Mouse (Mus musculus) ES-E14 (cell line): ENCODE measurements around the gene Oxsr1.

Source experiments
- HCFC1 ChIP-seq: IDR thresholded peaks from 2 replicates; pipeline ENCODE4 v1.6.1; 2012; ENCODE audit warnings: low read length, inconsistent platforms, borderline replicate concordance; ENCODE audit not compliant: insufficient read depth
- MAFK ChIP-seq: IDR thresholded peaks from 2 replicates; pipeline ENCODE4 v1.6.1; 2014; ENCODE audit warnings: mild to moderate bottlenecking, low read depth, low read length, inconsistent platforms; ENCODE audit not compliant: insufficient read depth

DNA sequence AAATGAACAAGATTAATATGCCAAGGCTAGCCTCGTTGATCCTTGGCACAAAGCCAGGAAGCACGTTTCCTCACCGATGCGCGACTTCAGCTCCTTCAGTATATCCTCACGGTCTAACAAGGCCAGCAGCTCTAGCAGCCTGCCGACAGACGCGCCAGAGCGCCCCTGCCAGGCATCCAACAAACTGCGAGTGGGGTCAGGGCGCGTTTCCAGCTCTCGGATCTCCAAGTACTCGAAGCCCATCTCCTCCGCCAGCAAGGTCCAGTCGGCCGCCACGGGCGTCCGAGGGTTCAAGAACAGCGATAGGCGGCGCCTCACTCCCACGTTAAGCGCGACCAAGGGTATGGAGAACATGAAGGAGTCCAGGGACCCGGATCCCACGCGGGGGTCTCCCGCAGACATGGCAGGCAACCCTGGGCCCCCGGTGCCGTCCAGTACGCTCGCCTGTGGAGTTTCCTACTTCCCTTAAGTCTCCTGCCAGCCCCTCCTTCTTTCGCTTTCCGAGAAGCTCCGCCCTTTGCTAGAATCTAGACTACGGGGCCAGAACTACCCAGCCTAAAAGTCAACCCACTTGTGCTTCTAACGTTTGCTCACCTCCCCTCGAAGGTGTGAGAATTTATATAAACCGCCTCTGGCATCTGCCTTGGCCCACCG is 17.5 kb upstream of the Oxsr1 start, which contains the start of gene Acaa1a:
- TF ChIP-seq MAFK = no peak
- TF ChIP-seq HCFC1 = no peak
